Mouse (Mus musculus) thymus, postnatal 14 days (tissue): ENCODE data around the gene Syne3.

ENCODE experiments used
- DNase-seq: peaks from one replicate; pipeline ENCODE4 v3.0.0; 2021

Gene Syne3

GRCm38 (mm10) chr12:104881518-104882060 lies 128.0 kb downstream of the Syne3 start:
- no peak for DNase-seq

- no peak for DNase-seq
Measured at GRCm38 (mm10) chr12:104880367-104880766, 129.2 kb downstream of the Syne3 start.
